Mouse (Mus musculus): ENCODE results near the gene Ogfr. TPM values are rescaled to one million over a fixed set of nuclear protein-coding genes. Genes with fewer than 3 reads are reported as not detected.
A peak's percentile ranks its signal among the peaks of the same experiment; 100 is the strongest.

The Ogfr gene
- polyA plus RNA-seq, 1 experiment from 2014 or later: 25.1 TPM

- Histone ChIP-seq H3K36me3 (replicated peaks) (no peaks in the 10 kb centered on the region), H3K4me2 (no peak overlapping the region), H3K27me3 (no peaks in the 10 kb centered on the region), H3K27ac (replicated peaks) (no peak overlapping the region), H3K9me3 (replicated peaks) (no peaks in the 10 kb centered on the region), H3K4me3 (replicated peaks) (no peak overlapping the region), H3K9ac (no peak overlapping the region), H3K4me1 (replicated peaks) (no peaks in the 10 kb centered on the region; the same call in 1 of the 2 replicates)
- no peak for ATAC-seq (ENCODE audit: insufficient read depth)
- 29% methylated on average over 13 of the region's 13 CpGs for WGBS (ENCODE audit: insufficient replicate concordance)
Measured at GRCm38 (mm10) chr2:180566240-180566913, 22.7 kb upstream of the Ogfr start.

GRCm38 (mm10) chr2:180569028-180569643, 19.9 kb upstream of the Ogfr start:
- Histone ChIP-seq H3K27me3 (no peaks in the 10 kb centered on the region), H3K4me1 (replicated peaks) (no peaks in the 10 kb centered on the region; the same call in 1 of the 2 replicates), H3K9me3 (replicated peaks) (no peaks in the 10 kb centered on the region), H3K9ac (no peak overlapping the region), H3K27ac (replicated peaks) (no peak overlapping the region), H3K36me3 (replicated peaks) (no peaks in the 10 kb centered on the region), H3K4me3 (replicated peaks) (no peak overlapping the region), H3K4me2 (no peak overlapping the region)
- WGBS (ENCODE audit: insufficient replicate concordance): 20% methylated on average over 3 of the region's 3 CpGs
- ATAC-seq (ENCODE audit: insufficient read depth): no peak

- Histone ChIP-seq H3K4me1 (replicated peaks) (no peaks in the 10 kb centered on the region; the same call in 1 of the 2 replicates), H3K27me3 (peaks cover 6% of the 10 kb centered on the region; the same call in 1 of the 2 replicates), H3K27ac (replicated peaks) (no peak overlapping the region), H3K4me3 (replicated peaks) (no peak overlapping the region), H3K9me3 (replicated peaks) (no peaks in the 10 kb centered on the region), H3K9ac (no peak overlapping the region), H3K36me3 (replicated peaks) (no peaks in the 10 kb centered on the region), H3K4me2 (no peak overlapping the region)
- ATAC-seq (ENCODE audit: insufficient read depth): peak; percentile 32; the same call in 1 of the 2 replicates
- WGBS (ENCODE audit: insufficient replicate concordance): 38% methylated on average over 4 of the region's 4 CpGs
Measured at GRCm38 (mm10) chr2:180576482-180576881, 12.6 kb upstream of the Ogfr start.

GRCm38 (mm10) chr2:180578686-180579085, 10.4 kb upstream of the Ogfr start:
- Histone ChIP-seq H3K27me3 (peaks cover 6% of the 10 kb centered on the region; the same call in 1 of the 2 replicates), H3K4me1 (replicated peaks) (peaks cover 14% of the 10 kb centered on the region), H3K9ac (no peak overlapping the region), H3K36me3 (replicated peaks) (no peaks in the 10 kb centered on the region), H3K27ac (replicated peaks) (no peak overlapping the region), H3K4me2 (no peak overlapping the region), H3K9me3 (replicated peaks) (no peaks in the 10 kb centered on the region), H3K4me3 (replicated peaks) (no peak overlapping the region)
- WGBS (ENCODE audit: insufficient replicate concordance): 5% methylated on average over 3 of the region's 3 CpGs
- ATAC-seq (ENCODE audit: insufficient read depth): no peak

DNA sequence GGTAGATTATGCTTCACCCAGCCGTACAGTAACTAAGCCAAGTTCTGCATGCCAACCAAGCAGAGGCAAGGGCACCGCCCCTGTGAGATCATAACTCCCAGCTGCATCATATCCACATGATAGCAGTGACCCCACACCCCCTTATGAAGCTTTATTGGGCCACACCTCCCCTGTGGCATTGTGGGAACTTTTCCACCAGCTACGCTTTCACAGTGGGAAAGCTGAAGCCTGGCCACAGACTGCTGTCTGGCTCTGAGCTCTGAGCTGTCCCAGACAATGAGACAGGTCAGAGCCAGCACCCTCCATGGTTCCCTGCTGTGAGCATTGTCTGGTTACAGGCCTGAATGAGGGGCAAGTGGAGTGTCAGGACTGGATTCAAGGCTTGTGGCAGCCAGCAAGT, 8.0 kb upstream of the Ogfr start, which contains the start of gene Mrgbp:
TSS of gene Mrgbp (plus strand) at position 303 of the 400 bp plus-strand sequence.
- Histone ChIP-seq H3K36me3 (replicated peaks) (peaks cover 15% of the 10 kb centered on the region), H3K4me3 (replicated peaks) (no peak within 1 kb of the TSS), H3K9me3 (replicated peaks) (no peaks in the 10 kb centered on the region), H3K9ac (no peak within 1 kb of the TSS), H3K27me3 (peaks cover 6% of the 10 kb centered on the region; the same call in 1 of the 2 replicates), H3K4me1 (replicated peaks) (peaks cover 20% of the 10 kb centered on the region), H3K27ac (replicated peaks) (no peak within 1 kb of the TSS), H3K4me2 (peak within 1 kb of the TSS; percentile 96)
- WGBS (ENCODE audit: insufficient replicate concordance): 57% methylated on average over 3 of the region's 3 CpGs
- ATAC-seq (ENCODE audit: insufficient read depth): no peak

- H3K4me2 ChIP-seq: peak overlapping the region; percentile 96
- peak overlapping the region; percentile 80 for H3K27ac ChIP-seq (replicated peaks)
- peak; percentile 84 for ATAC-seq (ENCODE audit: insufficient read depth)
Measured at GRCm38 (mm10) chr2:180582481-180583153, 6.4 kb upstream of the Ogfr start.

DNA sequence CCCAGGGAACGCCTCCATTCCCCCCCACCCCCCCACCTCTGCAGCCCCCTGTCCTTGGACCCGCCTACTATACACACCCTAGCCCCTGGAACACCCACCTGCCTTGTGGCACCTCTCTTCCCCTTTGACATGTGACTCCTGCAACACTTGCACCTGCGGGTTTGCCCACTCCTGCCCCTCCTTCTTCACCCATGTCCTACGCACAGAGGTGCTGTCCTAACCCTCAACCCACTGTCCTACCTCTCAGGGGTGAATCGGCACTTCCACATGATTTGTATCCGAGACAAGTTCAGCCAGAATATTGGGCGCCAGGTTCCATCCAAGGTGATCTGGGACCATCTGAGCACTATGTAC, 5.9 kb upstream of the Ogfr start:
- peak overlapping the region; percentile 96 for H3K4me2 ChIP-seq
- peak overlapping the region; percentile 80 for H3K27ac ChIP-seq (replicated peaks)
- no peaks in the 10 kb centered on the region for H3K9me3 ChIP-seq (replicated peaks)
- WGBS (ENCODE audit: insufficient replicate concordance): 12% methylated on average over 7 of the region's 7 CpGs
- H3K9ac ChIP-seq: peak overlapping the region; percentile 93
- peak; percentile 6 for ATAC-seq (ENCODE audit: insufficient read depth)
- H3K4me1 ChIP-seq (replicated peaks): peaks cover 20% of the 10 kb centered on the region
- H3K4me3 ChIP-seq (replicated peaks): peak overlapping the region; percentile 89
- 0 out of 2 replicates have a peak, but pooled peaks cover 3% of the 10 kb centered on the region for H3K27me3 ChIP-seq
- H3K36me3 ChIP-seq (replicated peaks): peaks cover 24% of the 10 kb centered on the region

More at GRCm38 (mm10) chr2:180582481-180583153, 6.4 kb upstream of the Ogfr start:
- no peaks in the 10 kb centered on the region for H3K9me3 ChIP-seq (replicated peaks)
- peak overlapping the region; percentile 93 for H3K9ac ChIP-seq
- peaks cover 24% of the 10 kb centered on the region for H3K36me3 ChIP-seq (replicated peaks)
- under 1% methylated on average over 56 of the region's 57 CpGs for WGBS (ENCODE audit: insufficient replicate concordance)
- H3K4me3 ChIP-seq (replicated peaks): peak overlapping the region; percentile 89
- H3K4me1 ChIP-seq (replicated peaks): peaks cover 20% of the 10 kb centered on the region
- H3K27me3 ChIP-seq: 0 out of 2 replicates have a peak, but pooled peaks cover 3% of the 10 kb centered on the region

DNA sequence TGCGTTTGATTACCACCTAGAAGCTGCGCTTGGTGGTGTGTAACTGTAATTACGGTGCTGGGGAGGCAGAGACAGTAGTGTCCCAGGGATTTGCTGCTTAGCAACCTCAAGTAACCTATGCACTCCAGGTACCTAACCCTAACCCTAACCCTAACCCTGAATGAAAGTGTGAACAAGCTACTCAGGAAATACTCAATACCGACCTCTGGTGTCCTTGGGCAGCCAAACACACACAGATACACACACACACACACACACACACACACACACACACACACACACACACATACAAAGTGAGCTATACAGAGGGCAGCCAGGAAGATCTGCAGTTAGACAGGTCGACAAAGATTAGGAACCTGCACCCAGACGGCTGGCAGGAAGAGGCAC, 316 bp upstream of the Ogfr start:
- Histone ChIP-seq H3K4me1 (replicated peaks) (peaks cover 29% of the 10 kb centered on the region), H3K27me3 (no peaks in the 10 kb centered on the region), H3K4me3 (replicated peaks) (peak overlapping the region; percentile 98), H3K36me3 (replicated peaks) (peaks cover 54% of the 10 kb centered on the region), H3K27ac (replicated peaks) (peak overlapping the region; percentile 84; the same call in 1 of the 2 replicates), H3K9me3 (replicated peaks) (no peaks in the 10 kb centered on the region), H3K9ac (peak overlapping the region; percentile 90; the same call in 1 of the 2 replicates), H3K4me2 (peak overlapping the region; percentile 86)
- peak; percentile 10 for ATAC-seq (ENCODE audit: insufficient read depth)
- 42% methylated on average over 6 of the region's 6 CpGs for WGBS (ENCODE audit: insufficient replicate concordance)

DNA sequence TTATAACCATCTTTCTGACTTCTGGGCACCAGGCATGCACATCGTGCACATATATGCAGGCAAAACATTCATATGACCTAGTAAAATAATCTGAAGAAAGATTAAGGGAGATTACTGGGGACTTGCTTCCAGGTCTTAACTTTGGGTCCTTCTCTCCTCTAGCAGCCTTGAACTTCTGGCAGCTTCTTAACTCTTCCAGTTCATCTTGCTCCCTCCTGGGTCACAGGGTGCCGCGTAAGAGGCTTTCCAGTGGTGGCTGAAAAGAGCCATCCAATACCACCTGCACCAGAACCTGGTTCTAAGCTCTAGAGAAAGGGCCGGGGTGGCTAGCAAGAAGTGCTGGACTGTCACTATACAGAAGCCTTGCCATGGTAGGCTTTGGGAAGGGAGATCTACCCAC, 8.4 kb downstream of the Ogfr start, which contains the start of gene Col9a3:
TSS of gene Col9a3 (plus strand) at position 301 of the 400 bp plus-strand sequence.
- no peaks in the 10 kb centered on the region for H3K9me3 ChIP-seq (replicated peaks)
- no peak for ATAC-seq (ENCODE audit: insufficient read depth)
- H3K27me3 ChIP-seq: peaks cover 34% of the 10 kb centered on the region
- peaks cover 32% of the 10 kb centered on the region for H3K36me3 ChIP-seq (replicated peaks)
- WGBS (ENCODE audit: insufficient replicate concordance): 36% methylated on average over 4 of the region's 4 CpGs
- no peak within 1 kb of the TSS for H3K4me3 ChIP-seq (replicated peaks)
- no peaks in the 10 kb centered on the region for H3K4me1 ChIP-seq (replicated peaks)
- no peak within 1 kb of the TSS for H3K9ac ChIP-seq
- H3K27ac ChIP-seq (replicated peaks): no peak within 1 kb of the TSS
- H3K4me2 ChIP-seq: peak within 1 kb of the TSS; percentile 13; the same call in 1 of the 2 replicates

DNA sequence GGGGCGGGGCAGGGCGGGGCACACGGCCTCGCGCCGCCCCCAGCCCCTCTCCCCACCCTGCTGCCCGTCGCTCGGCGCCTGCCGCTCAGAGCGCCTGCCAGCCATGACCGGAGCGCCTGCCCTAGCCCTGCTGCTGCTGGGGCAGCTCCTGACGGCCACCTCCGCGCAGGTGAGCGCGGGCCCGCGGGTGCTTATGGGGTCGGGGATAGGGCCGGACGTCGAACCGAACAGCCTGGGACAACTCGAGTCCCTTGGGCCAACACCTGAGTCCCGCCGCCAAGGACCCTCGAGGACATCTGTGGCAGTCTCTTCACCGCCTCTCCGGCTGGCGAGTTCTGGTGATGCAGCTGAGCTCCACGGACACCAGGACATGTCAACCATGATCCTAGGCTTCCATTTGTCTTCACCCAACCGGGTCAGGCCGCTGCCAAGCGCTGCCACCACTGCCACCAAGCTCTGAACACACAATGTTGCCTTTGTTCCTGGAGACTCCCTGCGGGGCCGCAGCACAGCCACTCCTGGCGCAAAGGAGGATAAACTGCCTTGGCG, 9.2 kb downstream of the Ogfr start:
- Histone ChIP-seq H3K4me2 (peak overlapping the region; percentile 13; the same call in 1 of the 2 replicates), H3K36me3 (replicated peaks) (peaks cover 25% of the 10 kb centered on the region), H3K27me3 (peaks cover 34% of the 10 kb centered on the region), H3K9ac (no peak overlapping the region), H3K9me3 (replicated peaks) (no peaks in the 10 kb centered on the region), H3K4me1 (replicated peaks) (no peaks in the 10 kb centered on the region), H3K27ac (replicated peaks) (no peak overlapping the region), H3K4me3 (replicated peaks) (no peak overlapping the region)
- no peak for ATAC-seq (ENCODE audit: insufficient read depth)
- 8% methylated on average over 41 of the region's 41 CpGs for WGBS (ENCODE audit: insufficient replicate concordance)
